Mouse (Mus musculus) myocyte (in vitro differentiated cells): ENCODE measurements at regions not wholly inside any gene's neighbourhood (a gene's known extent, or its start where the extent isn't known, plus 50 kb on each side); places are given as distances from the start of the nearest gene placed in this dataset.
A peak's percentile ranks its signal among the peaks of the same experiment; 100 is the strongest.

Source experiments
- CEBPB ChIP-seq: IDR thresholded peaks from 2 replicates; pipeline ENCODE4 v1.6.1; 2011; ENCODE audit warnings: mild to moderate bottlenecking, moderate library complexity; ENCODE audit not compliant: poor library complexity, insufficient read depth, severe bottlenecking
- E2F4 ChIP-seq: IDR thresholded peaks from one replicate; pipeline ENCODE4 v1.6.1; 2011; ENCODE audit warnings: mild to moderate bottlenecking, control low read depth, moderate library complexity; ENCODE audit not compliant: insufficient read depth
- MAX ChIP-seq: IDR thresholded peaks from one replicate; pipeline ENCODE4 v1.6.1; 2011; ENCODE audit warnings: low read depth, mild to moderate bottlenecking, control low read depth
- MYOG ChIP-seq, 3 experiments: IDR thresholded peaks; one replicate each; pipeline ENCODE4 v1.6.1; 2011; ENCODE audit warnings: control low read depth in 2 of 3, low read depth in 2 of 3, mild to moderate bottlenecking in 2 of 3; ENCODE audit not compliant: insufficient read length in 2 of 3, control insufficient read depth in 1 of 3, insufficient read depth in 1 of 3
- POLR2A ChIP-seq: IDR thresholded peaks from one replicate; pipeline ENCODE4 v1.6.1; 2011; ENCODE audit warnings: low read depth, mild to moderate bottlenecking, control low read depth, moderate library complexity; ENCODE audit not compliant: insufficient read length
- TCF12 ChIP-seq: IDR thresholded peaks from one replicate; pipeline ENCODE4 v1.6.1; 2011; ENCODE audit warnings: mild to moderate bottlenecking, control low read depth; ENCODE audit not compliant: poor library complexity, insufficient read depth, severe bottlenecking
- USF1 ChIP-seq: IDR thresholded peaks from one replicate; pipeline ENCODE4 v1.6.1; 2011; ENCODE audit warnings: low read depth, mild to moderate bottlenecking, control low read depth, moderate library complexity

- TF ChIP-seq E2F4, result no peak
- peak; percentile 85 for TF ChIP-seq POLR2A
- TF ChIP-seq TCF12, result no peak
- TF ChIP-seq MYOG (IDR thresholded peaks at IDR 0.05; ENCODE audit: control insufficient read depth in 1 of 3, insufficient read depth in 1 of 3, insufficient read length in 2 of 3, low read depth in 2 of 3), result no peak
- no peak for TF ChIP-seq CEBPB
- TF ChIP-seq USF1, result no peak
- no peak for TF ChIP-seq MAX
Measured at GRCm38 (mm10) chr14:115040578-115041206, 51.3 kb upstream of the Gpc5 start.
